Mouse (Mus musculus): Measurements from ENCODE around the gene Coa5.
A peak's percentile ranks its signal among the peaks of the same experiment; 100 is the strongest.

The Coa5 gene

DNA sequence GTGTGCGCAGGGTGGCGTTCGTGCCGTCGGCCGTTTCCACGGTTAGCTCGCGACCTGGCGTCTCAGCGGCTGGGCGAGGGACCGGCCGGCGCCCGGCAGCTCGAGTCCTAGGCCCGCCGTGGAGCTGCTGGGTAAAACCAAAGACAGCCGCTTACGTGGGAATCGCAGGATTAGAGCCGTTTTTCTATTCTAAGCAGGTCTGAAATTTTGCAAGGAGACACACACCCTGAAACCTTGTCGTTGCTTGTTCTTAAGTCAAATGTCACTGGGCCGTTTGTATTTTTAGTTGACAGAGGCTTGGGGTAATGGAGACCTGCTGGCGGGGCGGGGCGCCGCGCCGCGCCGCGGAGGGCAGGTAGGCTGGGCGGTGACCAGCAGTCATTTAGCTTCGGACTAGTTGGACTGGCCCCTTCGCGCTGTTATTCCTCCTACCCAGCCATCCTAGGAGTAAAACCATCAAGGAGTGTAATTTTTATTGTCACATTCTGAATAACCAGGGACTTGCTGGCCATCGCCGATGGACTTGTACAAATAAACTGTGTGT, 466 bp upstream of the Coa5 start:
- no peak for DNase-seq (ENCODE audit: low spot score)

DNA sequence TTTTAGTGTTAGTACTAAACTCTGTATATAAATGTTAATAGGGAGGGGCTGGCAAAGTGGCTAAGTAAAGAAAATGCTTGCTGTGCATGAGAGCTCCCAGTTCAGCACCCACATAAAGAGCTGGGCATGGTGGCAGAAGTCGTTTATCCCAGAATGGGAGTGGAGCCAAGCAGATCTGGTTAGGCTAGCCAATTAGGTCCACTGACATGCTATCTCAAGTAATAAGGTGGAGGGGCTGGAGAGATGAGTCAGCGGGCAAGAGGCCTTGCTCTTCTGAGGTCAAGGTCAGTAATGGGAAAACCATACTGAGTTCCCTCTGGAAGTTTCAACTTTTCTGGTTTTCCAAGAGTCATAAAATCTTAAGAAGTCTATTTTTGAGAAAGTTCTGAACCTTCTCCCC, 992 bp downstream of the Coa5 start:
- DNase-seq (ENCODE audit: low spot score): no peak

DNA sequence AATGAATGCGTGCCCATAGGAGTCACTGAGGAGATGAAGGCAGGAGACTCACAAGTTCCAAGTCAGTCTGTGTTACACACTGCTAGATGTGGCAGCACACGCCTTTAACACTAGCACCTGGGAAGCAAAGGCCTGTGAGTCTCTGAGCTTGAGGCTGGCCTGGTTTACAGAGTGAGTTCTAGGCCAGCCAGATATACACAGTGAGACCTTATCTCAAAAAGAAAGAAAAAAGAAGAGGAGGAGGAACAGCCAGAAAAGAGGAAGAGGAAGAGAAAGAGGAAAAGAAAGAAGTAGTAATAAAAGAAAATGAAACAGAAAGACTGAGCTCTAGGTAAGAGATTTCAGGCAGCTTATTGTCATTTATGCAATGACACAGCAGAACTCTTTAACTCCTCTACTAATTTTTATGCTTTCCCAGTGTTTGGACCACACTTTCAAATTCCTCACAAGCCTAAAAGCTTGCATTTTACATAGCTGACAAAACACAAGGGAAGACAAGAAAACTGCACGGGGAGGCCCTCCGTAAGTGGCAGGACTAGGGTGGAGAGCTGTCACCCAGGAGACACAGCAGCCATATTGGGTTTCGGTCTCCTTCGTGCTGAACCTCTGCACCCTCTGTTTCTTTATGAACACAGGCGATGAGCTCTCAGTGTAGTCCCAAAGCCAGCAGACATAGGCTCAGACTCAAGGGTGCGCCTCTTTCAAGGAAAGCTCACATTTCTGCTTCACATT, 2.6 kb downstream of the Coa5 start:
- DNase-seq (ENCODE audit: low spot score): no peak

DNA sequence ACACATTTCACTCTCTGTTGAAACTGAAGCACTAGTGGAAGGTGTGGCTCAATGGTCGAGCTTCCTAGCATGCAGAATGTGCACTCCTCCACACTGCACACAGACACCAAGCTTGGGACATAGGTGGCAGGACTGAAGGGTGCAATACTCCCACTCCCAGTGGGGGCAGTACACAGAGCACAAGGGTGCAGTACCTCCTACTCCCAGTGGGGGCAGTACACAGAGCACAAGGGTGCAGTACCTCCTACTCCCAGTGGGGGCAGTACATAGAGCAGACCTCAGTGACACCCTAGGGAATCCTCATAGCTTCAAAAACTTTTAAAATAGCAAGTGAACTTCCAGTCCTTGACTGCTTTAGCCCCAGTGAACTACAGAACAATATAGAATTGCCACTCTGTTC, 10.5 kb downstream of the Coa5 start:
- peak; percentile 27 for DNase-seq (ENCODE audit: low spot score)

DNA sequence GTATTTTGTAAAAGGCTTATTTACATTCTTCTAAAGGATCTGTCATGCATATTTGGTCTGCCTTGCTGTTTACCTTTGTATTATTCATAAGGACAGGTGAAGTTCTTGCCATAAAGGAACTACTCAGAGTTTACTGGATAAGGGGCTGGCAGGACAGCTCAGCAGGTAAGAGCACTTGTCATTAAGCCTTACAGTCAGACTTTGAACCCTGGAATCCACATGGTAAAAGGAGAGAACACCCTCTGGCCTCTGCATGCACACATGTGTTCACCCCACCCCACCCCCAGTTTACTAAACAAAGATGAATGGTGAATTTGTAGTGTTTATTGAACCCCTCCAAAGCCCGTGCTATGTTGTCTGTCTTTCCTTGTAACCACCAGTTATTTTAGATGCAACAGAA, 14.5 kb downstream of the Coa5 start:
- no peak for DNase-seq (ENCODE audit: low spot score)

DNA sequence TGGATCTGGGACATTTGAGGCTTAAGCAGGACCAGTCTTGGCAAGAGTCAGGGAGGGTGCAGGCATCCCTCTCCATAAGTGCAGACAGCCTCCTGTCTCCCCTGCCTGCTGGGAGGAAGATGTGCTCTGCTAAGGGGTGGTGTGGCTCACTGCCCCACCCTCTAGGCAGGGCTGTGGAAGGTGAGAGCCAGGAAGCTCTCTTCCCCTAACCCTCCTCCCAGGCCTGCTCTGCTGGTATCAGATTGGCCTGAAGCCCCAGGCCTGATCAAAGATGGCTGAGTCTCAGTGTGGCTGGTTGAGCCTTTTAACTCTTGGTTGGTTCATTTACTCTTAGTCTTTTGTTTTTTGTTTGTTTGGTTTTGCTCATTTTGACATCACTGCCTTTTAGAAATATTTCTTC, 20.3 kb downstream of the Coa5 start:
- no peak for DNase-seq (ENCODE audit: low spot score)

DNA sequence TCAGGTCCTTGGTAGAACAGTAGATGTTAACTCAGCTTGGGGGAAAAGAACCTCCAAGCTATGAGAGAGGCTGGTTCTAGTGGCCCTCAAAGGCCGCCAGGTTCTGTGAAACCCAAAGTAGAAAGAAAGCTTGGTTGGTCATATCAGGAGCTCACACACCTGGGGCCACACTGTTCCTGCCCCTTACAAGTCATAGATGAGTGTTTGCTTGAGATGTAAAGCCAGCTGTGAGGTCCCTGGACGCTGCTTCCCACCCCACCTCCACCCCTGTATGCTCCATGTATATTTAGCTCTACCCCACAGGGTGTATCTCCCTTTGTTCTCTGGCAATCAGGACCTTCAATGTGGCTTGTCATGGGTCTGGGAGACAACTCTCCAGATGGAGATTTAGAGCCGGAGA, 21.2 kb downstream of the Coa5 start:
- DNase-seq (ENCODE audit: low spot score): no peak

DNA sequence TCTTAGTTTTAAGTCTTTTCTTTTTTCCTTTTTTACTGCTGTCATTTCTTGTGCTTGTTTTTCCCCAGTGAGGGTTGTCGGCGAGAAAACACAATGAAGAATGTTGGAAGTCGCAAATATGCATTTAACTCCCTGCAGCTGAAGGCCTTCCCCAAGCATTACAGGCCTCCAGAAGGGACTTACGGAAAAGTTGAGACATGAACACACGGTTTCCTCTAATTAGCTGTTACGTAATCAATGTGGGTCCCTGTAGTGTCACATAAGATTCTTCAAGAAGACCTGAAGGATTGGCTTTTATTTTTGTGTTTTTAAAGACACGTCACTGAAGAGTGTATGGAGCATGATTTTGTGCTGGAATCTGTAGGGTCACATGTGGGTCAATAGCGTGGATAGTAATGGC, 21.8 kb downstream of the Coa5 start:
- DNase-seq (ENCODE audit: low spot score): no peak

DNA sequence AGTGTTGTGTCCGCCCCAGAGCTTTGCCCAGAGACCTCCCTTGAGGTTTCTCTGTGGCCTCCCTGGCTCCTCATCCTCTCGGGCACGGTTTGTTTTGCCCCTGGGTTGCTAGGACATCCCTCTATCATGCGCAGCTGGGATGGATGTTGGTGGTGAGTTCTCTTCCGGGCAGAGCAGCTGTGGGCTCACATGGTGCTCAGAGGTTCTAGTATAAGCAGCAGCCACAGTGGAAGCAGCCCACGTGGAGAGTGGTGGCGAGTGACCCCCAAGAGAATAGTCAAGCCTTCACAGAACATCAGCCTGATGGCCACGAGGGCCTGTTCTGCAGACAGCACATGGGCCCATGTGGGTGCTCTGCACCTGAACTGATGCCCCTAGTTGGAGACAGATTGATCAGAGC, 22.7 kb downstream of the Coa5 start:
- no peak for DNase-seq (ENCODE audit: low spot score)

DNA sequence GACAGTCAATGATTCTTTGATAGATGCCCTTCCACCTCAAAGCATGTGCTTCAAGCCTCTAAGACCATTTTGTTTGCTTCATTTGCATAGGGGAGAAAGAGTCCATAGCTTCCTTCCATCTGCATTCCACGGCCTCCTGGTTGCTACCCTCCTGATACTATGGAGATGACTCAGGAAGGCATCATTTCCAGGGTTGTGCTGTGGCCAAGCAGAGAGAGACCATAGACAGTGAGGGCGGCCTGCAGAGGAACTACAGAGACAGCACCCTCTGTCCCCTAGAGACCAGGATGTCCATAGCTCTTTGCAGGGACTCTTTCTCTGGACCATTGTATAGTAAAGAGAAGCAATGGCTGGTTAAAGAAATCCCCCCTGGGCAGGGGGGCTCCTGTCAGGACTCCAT, 24.8 kb downstream of the Coa5 start:
- no peak for DNase-seq (ENCODE audit: low spot score)

DNA sequence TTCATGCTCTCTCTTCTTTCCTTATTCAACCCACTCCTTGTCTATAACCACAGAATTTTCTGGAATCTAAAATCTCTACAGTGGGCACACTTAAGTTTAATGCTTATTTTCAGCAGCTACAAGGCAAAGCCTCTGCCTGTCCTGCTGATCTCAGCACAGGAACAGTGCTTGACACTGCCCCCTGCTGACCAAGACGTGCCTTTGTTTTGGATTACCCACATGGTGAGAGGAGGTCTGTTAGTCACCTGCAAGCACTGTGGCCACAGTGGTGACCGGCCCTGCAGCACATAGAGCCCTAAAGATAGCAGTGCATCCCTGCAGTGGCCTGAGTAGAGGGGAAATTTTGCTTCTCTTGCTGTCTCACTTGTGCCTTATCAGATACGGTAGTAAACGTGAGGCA, 28.2 kb downstream of the Coa5 start:
- peak; percentile 49 for DNase-seq (ENCODE audit: low spot score)

DNA sequence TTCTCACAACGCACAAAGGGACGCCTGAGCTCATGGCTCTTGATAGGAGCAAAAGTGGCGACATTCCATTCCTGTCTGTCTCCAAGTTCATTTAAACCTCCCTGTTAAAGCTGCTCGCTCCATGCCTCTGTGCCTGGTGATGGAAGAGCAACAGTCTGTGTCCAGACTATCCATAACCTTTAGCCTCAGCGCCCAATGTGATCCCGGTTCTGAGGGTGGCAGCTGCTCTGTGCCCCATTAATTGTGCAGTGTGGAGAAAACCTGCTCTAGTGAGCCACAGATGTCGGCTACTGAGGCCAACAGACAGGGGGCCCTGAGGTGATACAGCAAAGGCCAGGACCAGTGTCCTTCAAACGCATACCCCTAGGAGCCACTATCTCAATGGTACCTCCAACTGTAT, 30.2 kb downstream of the Coa5 start:
- no peak for DNase-seq (ENCODE audit: low spot score)

DNA sequence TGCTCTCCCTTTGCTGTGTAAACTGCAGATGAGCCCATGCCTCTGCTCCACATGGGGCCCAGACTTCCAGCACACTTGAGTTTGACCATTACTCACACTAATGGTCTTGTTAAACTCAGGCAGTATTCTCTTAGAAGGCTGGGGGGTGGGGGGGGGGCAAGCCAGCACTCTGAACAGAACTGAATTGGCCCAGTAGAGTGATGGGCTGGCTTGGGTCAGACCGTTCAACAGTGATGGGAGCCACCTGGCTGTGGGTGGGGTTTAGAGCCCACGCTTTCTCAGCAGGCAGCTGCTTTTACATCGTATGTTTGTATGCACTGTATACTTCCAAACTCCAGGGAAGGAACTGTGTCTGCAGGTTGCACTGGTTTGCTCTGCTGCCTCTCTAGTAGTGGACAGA, 30.9 kb downstream of the Coa5 start:
- no peak for DNase-seq (ENCODE audit: low spot score)

DNA sequence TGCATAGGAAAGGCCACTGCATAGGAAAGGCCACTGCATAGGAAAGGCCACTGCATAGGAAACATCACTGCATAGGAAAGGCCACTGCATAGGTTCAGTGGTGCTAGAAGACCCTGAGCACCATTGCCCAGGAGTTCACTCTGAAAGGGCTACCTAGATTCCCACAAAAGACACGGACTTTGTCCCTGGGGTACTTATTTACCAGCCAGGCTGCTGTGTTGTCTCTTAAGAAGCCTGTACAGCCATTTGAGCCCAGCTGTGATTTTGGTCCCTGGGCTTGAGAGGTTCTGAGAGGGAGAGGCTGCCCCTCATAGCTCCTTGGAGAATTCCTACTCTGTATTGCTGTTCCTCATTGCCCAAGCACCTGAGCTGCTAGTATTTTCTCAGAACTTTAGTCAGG, 33.4 kb downstream of the Coa5 start:
- DNase-seq (ENCODE audit: low spot score): no peak

DNA sequence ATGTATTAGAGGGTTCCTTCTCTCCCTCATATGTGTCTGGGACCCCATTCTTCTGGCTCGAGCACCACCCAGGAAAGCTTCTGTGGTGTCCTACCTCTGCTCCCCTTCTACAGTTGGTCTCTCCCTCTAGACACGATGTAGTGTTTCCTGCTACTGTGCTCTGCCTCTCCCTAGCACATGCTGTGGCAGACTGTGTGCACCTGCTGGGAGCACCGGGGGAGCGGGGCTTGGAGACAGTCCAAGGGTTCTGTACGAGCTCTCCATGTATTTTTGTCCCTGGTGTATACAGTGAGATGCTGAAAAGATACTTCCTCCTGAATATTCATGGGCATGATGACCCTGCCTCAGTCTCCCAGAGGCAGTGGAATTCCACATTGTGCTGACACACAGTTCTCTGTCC, 36.7 kb downstream of the Coa5 start:
- DNase-seq (ENCODE audit: low spot score): no peak

DNA sequence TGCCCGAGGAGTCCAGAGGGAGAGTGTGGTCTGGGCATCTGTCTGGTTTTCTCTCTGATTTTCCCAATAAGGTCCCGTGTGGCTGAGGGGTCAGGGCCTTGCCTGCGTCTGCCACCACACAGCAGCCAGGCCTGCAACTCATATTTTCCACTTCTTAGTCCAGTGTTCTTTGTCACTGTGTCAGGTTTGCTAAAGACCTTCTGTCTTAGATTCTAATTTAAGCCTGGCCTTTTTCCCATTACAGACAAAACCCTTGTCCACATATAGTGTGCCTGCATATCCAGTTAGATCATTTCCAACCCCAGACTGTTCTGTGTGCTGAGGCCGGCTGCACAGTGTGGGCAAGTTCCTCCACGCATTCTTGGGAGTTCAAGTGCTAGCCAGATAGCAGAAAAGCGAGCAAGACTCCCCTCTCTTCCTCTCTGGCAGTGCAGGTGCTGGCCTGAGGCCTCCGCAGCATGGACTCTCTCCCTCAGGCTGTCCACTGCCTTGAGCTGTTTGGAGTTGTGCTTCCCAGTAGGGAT, 43.4 kb downstream of the Coa5 start:
- DNase-seq (ENCODE audit: low spot score): no peak

DNA sequence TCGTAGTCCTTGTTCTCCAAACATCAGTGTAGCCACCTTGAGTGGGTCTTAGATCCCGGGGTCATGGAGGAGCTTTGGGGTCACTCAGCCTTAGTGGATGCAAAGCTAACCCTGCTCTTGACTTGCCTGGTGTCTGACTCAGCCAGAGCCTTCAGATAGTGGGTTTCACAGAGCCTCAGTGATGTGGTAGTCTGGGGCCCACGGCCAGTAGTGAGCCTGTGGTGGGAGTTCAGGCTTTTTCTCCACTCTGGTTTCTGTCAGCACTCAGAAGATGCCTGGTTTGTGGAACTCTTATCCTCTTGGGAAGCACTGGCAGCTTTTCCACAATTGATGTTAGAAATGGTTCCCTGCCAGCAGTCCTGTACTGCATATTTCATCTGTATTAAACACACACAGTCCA, 45.6 kb downstream of the Coa5 start:
- no peak for DNase-seq (ENCODE audit: low spot score)

DNA sequence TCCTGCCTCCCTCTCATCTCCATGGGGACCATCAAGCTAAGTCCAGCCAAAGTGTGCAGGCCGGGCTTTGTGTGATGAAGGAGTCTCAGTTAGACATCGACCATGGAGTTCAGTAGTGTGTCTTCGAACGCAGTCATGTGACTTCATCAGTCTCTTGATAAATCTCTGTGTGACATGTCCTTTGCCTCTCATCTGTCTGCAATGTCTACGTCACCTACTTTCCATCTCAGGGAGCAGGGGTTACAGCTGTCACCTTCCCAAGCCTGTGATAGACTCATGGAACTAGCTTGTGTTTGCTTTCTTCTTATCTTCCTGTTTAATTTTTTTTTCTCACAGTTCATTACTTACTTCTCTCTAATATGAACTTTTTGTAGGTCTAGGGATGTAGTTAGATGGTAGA, 49.0 kb downstream of the Coa5 start:
- DNase-seq (ENCODE audit: low spot score): no peak

DNA sequence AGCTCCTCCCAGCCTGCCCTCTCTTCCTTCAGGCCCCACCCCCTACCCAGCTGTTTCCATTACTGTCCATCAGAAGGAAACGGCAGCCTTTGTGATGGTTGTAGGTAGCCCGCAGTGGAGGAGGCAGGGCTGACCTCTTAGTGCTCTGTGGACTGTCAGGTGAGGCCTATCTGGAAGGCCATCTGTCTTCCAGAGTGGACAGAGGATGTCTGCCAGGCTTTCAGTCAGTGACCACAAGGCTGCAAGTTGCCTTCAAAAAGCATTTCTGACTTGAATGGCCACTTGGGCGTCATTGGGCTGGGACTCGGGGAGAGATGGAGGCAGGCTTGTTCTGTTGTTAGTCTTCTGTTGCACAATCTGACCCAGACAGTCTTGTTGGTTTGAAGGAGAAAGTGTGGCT, 50.4 kb downstream of the Coa5 start:
- DNase-seq (ENCODE audit: low spot score): no peak

DNA sequence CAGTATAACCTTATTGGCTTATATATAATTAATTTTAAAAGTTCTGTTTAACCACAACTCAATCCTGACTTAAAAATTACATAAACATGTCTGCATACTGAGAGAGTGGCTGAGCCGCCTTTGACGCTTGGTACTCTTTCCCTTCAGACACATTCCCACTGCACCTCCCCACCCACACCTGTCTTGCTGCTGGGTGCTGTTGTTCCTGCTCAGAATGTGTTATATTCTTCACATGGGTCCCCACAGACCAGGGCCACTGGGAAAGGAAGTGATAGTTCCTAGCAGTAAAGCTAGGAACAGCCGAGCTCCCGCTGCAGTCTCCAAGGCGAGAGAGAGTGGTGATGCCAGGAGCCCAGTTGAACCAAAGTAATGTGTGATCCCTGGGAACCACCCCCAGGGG, 51.8 kb downstream of the Coa5 start:
- no peak for DNase-seq (ENCODE audit: low spot score)

DNA sequence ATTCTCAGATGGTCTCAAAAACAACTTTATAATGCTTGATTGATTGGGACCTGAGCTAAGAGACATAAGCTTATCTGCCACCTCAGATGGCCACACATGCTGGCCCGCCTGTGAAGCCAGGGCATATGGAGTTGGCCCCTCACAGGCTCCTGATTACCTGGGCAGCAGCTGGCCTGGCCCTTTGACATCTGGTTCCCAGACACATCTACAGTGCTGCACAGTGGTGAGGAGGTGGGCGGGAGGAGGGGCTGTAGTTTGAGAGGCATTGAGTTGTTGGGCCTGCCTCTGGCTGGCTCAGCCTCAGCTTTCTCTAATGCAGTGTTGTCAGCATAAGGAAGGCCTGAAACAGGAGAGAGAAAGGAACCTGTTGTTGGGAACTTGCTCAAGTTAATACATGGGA, 53.2 kb downstream of the Coa5 start:
- DNase-seq (ENCODE audit: low spot score): no peak

DNA sequence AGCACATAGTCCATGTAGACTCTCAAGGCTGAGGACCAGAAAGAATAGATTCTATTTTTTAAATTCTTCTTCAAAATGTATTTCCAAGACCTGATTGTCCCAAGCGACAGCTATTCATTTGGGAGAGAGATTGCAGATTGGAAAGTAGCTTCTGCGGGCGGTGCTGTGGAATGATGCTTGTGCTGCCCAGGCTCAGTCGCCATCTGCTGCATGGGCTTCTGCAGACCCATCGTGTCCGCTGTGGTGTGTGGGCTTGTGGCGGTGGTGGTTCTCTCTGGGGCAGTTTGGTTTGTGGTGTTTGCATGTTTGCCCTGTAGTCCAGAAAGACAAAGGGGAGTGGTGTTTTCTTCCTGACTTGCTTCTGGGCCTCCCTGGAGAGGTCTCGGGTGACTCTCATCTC, 53.7 kb downstream of the Coa5 start:
- no peak for DNase-seq (ENCODE audit: low spot score)

DNA sequence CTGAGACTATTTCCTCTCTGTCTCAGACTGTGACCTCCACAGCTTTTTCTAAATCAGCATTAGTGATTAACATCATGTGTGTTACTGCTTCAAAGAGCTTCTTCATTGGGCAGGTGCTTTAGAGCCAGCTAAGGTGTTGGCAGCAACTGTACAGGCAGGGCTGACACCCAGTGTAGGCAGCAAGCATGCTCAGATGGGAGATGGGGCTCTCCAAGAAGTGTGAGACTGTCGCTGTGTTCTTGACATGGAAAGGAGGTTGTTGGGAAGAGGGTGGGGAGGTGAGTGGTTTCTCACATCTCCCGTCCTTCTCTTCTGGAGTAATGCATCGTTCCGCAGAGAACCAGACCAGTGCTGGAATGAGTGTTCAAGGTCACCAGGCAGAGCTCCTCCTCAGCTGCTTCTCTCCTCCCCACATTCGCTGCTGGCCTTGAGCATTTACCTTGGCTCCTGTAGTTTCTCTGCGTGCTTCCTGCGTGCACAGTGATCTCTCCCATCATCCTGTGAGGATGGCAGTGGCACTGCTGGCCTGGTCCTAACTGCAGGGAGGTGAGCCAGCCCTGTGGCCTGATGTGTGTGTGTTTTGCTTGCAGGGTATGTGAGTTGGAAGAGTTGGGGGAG, 61.0 kb downstream of the Coa5 start:
- DNase-seq (ENCODE audit: low spot score): peak; percentile 12

DNA sequence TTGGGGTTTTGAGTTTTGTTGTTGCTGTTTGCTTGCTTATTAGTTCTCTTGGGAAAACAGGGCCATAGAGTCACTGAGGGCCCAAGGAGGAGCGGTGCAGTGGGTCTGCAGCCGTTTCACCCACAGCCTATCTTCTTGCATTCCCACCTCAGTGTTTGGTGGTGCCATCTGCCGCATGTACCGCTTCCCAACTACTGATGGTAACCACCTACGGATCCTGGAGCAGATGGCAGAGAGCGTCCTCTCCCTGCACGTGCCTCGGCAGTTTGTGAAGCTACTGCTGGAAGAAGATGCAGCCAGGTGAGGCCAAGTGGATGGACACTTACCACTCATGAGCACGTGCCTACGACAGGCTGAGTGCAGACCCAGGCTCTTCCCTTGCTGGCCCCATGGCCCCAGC, 61.8 kb downstream of the Coa5 start:
- no peak for DNase-seq (ENCODE audit: low spot score)

All from ovary, postnatal 36 days (tissue).